Comparison of ENCODE assay signal across 12 mouse cellular contexts in the genomic region with DNA sequence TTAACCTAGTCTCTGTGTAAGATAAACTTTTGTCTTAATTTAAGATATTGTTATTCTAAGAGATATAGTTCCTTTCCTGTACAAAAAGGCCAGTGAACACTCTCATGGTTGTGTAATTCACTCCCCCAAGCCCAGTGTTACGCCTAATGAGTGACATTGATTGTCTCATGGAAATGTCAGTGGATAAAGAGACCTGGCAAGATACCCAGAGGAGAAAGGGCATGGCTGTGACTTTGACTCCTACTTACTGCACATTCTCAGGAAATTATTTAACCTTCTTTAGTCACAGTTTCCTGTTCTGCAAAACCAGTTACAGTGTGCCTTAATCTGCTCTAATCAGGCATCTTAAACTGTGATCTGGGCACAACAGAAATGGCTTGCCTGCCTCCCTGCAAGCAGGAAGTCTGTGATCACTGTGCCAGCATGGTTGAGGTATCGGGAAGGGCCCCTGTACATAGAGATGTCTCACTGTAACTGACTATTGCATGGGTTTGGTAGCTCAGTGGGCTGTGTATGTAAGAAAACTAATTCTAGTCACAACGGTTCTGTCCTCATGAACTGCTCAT. TPM values are rescaled to one million over a fixed set of nuclear protein-coding genes. Genes with fewer than 3 reads are reported as not detected.
A peak's percentile ranks its signal among the peaks of the same experiment; 100 is the strongest.
DNase-seq lines count a peak whose midpoint lies in the region; ATAC-seq and TF ChIP-seq lines count a peak whose summit lies in the region.
"Had no signal": no experiment of that assay in that cellular context is flagged by ENCODE, and none has a peak within 500 bp of the region (broad histone marks: within the 10 kb centered on the region; RNA-seq: fewer than 3 reads in every experiment).

No protein-coding gene starts in this region.

- no peaks in the 10 kb centered on the region for H3K36me3 ChIP-seq in heart, embryonic 12.5 days
- H3K36me3 ChIP-seq in lung, postnatal 0 days (ENCODE audit: insufficient read depth, low read length): no peaks in the 10 kb centered on the region
- no peaks in the 10 kb centered on the region for H3K36me3 ChIP-seq in midbrain, embryonic 10.5 days
- H3K36me3 ChIP-seq: hindbrain, embryonic 15.5 days had no signal

- 55% methylated on average over 3 of the region's 3 CpGs for WGBS in heart, embryonic 12.5 days
- WGBS in lung, postnatal 0 days: 58% methylated on average over 3 of the region's 3 CpGs
- 85% methylated on average over 3 of the region's 3 CpGs for WGBS in midbrain, embryonic 10.5 days

- ATAC-seq in heart, embryonic 12.5 days (ENCODE audit: insufficient number of reproducible peaks, low FRiP score): no peak
- ATAC-seq in lung, postnatal 0 days: peak; percentile 23; the same call in 1 of the 2 replicates
- ATAC-seq in common myeloid progenitor, adult 5-6 weeks (replicated peaks; ENCODE audit: low read depth, poor library complexity, severe bottlenecking): peak; percentile 77
- ATAC-seq in megakaryocyte-erythroid progenitor cell, adult 5-6 weeks (replicated peaks; ENCODE audit: low FRiP score, low TSS enrichment, poor library complexity, severe bottlenecking): peak; percentile 80

- H3K4me3 ChIP-seq in heart, embryonic 12.5 days: no peak overlapping the region
- no peak overlapping the region for H3K4me3 ChIP-seq in lung, postnatal 0 days (ENCODE audit: low read depth, low read length)
- H3K4me3 ChIP-seq in midbrain, embryonic 10.5 days: no peak overlapping the region
- H3K4me3 ChIP-seq: hindbrain, embryonic 15.5 days had no signal

- no peaks in the 10 kb centered on the region for H3K9me3 ChIP-seq in heart, embryonic 12.5 days (replicated peaks)
- H3K9me3 ChIP-seq in lung, postnatal 0 days (ENCODE audit: low read length): no peaks in the 10 kb centered on the region
- H3K9me3 ChIP-seq in midbrain, embryonic 10.5 days (replicated peaks): no peaks in the 10 kb centered on the region
- H3K9me3 ChIP-seq: hindbrain, embryonic 15.5 days had no signal

- H3K4me2 ChIP-seq in heart, embryonic 12.5 days: no peak overlapping the region
- H3K4me2 ChIP-seq in lung, postnatal 0 days (replicated peaks; ENCODE audit: low read depth, low read length): no peak overlapping the region
- H3K4me2 ChIP-seq: hindbrain, embryonic 15.5 days had no signal

- H3K27ac ChIP-seq in heart, embryonic 12.5 days (ENCODE audit: poor library complexity, severe bottlenecking): no peak overlapping the region
- H3K27ac ChIP-seq in lung, postnatal 0 days (ENCODE audit: low read length): no peak overlapping the region
- no peak overlapping the region for H3K27ac ChIP-seq in midbrain, embryonic 10.5 days (replicated peaks)
- H3K27ac ChIP-seq: hindbrain, embryonic 15.5 days had no signal

- peak; percentile 93 for DNase-seq in heart, adult 11 months
- peak; percentile 32 for DNase-seq in lung, postnatal 0 days (ENCODE audit: low spot score)
- no peak for DNase-seq in lung, postnatal 4 days
- DNase-seq in midbrain, embryonic 10.5 days (ENCODE audit: low spot score): no peak
- DNase-seq in spleen, postnatal 10 days (ENCODE audit: low spot score in 2 of 2): no peak
- DNase-seq: gastrocnemius, postnatal 14 days; midbrain, embryonic 14.5 days; thymus, postnatal 14 days had no signal

- H3K9ac ChIP-seq in heart, embryonic 12.5 days: no peak overlapping the region
- H3K9ac ChIP-seq in lung, postnatal 0 days (replicated peaks; ENCODE audit: low read depth): no peak overlapping the region
- H3K9ac ChIP-seq: hindbrain, embryonic 15.5 days had no signal

- TF ChIP-seq EP300 in lung, postnatal 0 days (IDR thresholded peaks at IDR 0.05): no peak; the same call in 1 of the 2 replicates

- TF ChIP-seq CTCF in lung, postnatal 0 days (IDR thresholded peaks at IDR 0.05): no peak

- no peaks in the 10 kb centered on the region for H3K27me3 ChIP-seq in heart, embryonic 12.5 days (replicated peaks)
- no peaks in the 10 kb centered on the region for H3K27me3 ChIP-seq in lung, postnatal 0 days (replicated peaks; ENCODE audit: insufficient read depth, low read length)
- H3K27me3 ChIP-seq in midbrain, embryonic 10.5 days (ENCODE audit: low read depth, poor library complexity, severe bottlenecking): no peaks in the 10 kb centered on the region
- H3K27me3 ChIP-seq: hindbrain, embryonic 15.5 days had no signal

- peaks cover 39% of the 10 kb centered on the region for H3K4me1 ChIP-seq in heart, embryonic 12.5 days (replicated peaks)
- peaks cover 11% of the 10 kb centered on the region; the same call in 1 of the 2 replicates for H3K4me1 ChIP-seq in lung, postnatal 0 days (ENCODE audit: insufficient read depth, low read depth, low read length)
- peaks cover 15% of the 10 kb centered on the region for H3K4me1 ChIP-seq in midbrain, embryonic 10.5 days

RNA-seq across cellular contexts. Expression of a gene that starts 27.8 kb away (rescaled TPM):
- 85.6 TPM in 2 replicates for polyA plus RNA-seq in heart, embryonic 12.5 days (2016; fragmentation: Nextera tagmentation; extraction: Ambion mirVana)
- polyA plus RNA-seq in lung, postnatal 0 days (2015; fragmentation: Nextera tagmentation; extraction: Ambion mirVana): 105 and 125 TPM in 2 replicates
- 35.6 and 45.0 TPM in 2 replicates for total RNA-seq in common myeloid progenitor, adult 5-6 weeks (2017)
- total RNA-seq in megakaryocyte-erythroid progenitor cell, adult 5-6 weeks (2014; fragmentation: Nextera tagmentation): 19.5 and 19.6 TPM in 2 replicates
- total RNA-seq in megakaryocyte-erythroid progenitor cell, adult 5-6 weeks (2017): 20.2 and 34.7 TPM in 2 replicates
- polyA plus RNA-seq in midbrain, embryonic 10.5 days (2016; fragmentation: Nextera tagmentation; extraction: Ambion mirVana): 30.0 and 36.8 TPM in 2 replicates

Comparison
In these comparisons a context has a peak if more than half of its experiments do, and no peak if none do; other contexts are left out.
1. DNase-seq: peak in heart, adult 11 months (single experiment) and lung, postnatal 0 days (single experiment); none in lung, postnatal 4 days (0 of 2), midbrain, embryonic 10.5 days (single experiment) and spleen, postnatal 10 days (0 of 2).